Mouse (Mus musculus) testis, adult 2 months (tissue): ENCODE data around the gene Sh3rf1. TPM values are rescaled to one million over a fixed set of nuclear protein-coding genes. Genes with fewer than 3 reads are reported as not detected.

Source experiments
- H3K27ac ChIP-seq: fragments of 200-500 bp; 2 replicates; pipeline ENCODE4 v1.5.1; 2012; ENCODE audit warnings: low read depth, low read length; ENCODE audit not compliant: control insufficient read depth, insufficient read depth
- H3K27me3 ChIP-seq: fragments of 200-500 bp; 2 replicates; pipeline ENCODE4 v1.6.1; 2012; ENCODE audit warnings: mild to moderate bottlenecking, low read length, moderate library complexity; ENCODE audit not compliant: control insufficient read depth, insufficient read depth
- H3K36me3 ChIP-seq: fragments of 200-500 bp; 2 replicates; pipeline ENCODE4 v1.6.1; 2012; ENCODE audit warnings: mild to moderate bottlenecking, low read length; ENCODE audit not compliant: control insufficient read depth, insufficient read depth
- H3K4me1 ChIP-seq: fragments of 200-500 bp; 2 replicates; pipeline ENCODE4 v1.6.1; 2012; ENCODE audit warnings: low read length; ENCODE audit not compliant: control insufficient read depth, insufficient read depth
- H3K4me3 ChIP-seq: fragments of 200-500 bp; 2 replicates; pipeline ENCODE4 v1.5.1; 2012; ENCODE audit warnings: low read depth, mild to moderate bottlenecking, low read length, moderate library complexity, mixed read lengths; ENCODE audit not compliant: control insufficient read depth
- CTCF ChIP-seq: fragments of 200-500 bp; IDR thresholded peaks from 2 replicates; pipeline ENCODE4 v1.5.1; 2012; ENCODE audit warnings: low read depth, mild to moderate bottlenecking, inconsistent platforms, low read length, moderate library complexity; ENCODE audit not compliant: control insufficient read depth, insufficient read depth, insufficient replicate concordance
- POLR2A ChIP-seq: fragments of 200-500 bp; IDR thresholded peaks from 2 replicates; pipeline ENCODE4 v1.6.1; 2012; ENCODE audit warnings: low read depth, mild to moderate bottlenecking, inconsistent platforms, low read length, moderate library complexity; ENCODE audit not compliant: control insufficient read depth
- polyA plus RNA-seq: library from polyadenylated mRNA; depleted of rRNA; stranded (reverse); fragments of >200 nt; gene quantifications from 2 replicates; pipeline ENCODE4 v1.2.3, GENCODE M21; 2012; rRNA removed

The Sh3rf1 gene
- polyA plus RNA-seq, 1 experiment: 2.2 TPM

DNA sequence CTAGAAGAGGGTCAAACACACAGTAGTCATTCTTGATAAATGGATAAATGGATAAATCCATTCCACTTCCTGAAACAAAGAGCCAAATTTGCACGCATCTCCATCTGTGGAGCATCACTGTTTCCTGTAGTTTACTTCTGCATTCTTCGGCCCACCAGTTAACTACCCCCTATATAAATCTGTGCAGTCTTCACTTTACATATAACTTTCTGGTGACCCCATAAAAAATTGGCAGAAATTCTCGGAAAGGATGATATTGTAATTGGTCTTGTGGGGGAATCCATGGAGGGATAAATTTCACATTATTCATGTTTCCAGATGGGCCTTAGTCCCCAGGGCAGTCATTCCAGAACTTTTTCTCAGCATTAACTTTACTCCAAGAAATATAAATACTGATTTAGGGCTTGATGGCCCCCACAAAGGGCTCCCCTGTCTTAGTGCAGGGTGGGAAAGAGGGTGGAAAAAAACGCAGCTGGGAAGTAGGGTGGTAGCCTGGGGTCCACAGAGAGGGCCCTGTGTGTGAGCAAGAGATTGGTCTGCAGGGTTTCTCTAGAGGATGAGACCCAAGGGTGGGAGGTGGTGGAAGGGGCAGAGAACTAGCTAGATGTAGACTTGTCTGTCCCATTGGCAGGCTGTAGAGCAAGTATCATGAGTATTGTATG, 205.3 kb downstream of the Sh3rf1 start:
- no peak overlapping the region for H3K27ac ChIP-seq
- TF ChIP-seq CTCF (no peak), POLR2A (no peak)
- no peaks in the 10 kb centered on the region for H3K27me3 ChIP-seq
- H3K4me1 ChIP-seq: no peaks in the 10 kb centered on the region
- H3K36me3 ChIP-seq: no peaks in the 10 kb centered on the region
- H3K4me3 ChIP-seq: no peak overlapping the region; the same call in 1 of the 2 replicates

DNA sequence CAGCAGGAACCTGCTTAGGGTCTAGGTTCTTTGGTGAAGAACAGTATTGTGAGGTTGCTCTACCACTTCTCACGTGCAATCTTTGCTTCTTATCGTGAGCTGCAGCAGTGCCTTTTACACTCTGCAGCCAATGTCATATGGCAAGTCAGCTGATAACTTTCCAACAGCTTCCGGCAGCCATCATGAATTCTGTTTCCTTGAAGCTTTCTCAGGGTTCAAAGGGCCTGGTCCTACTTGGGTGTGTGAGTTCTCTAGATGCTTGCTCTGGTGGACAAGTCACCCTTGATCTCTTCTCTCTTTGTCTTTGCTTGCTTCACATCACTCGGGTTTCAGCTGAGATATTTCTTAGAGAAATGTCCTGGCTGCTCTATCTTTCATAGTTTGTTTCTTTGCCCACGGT, 211.8 kb downstream of the Sh3rf1 start:
- TF ChIP-seq POLR2A (no peak), CTCF (no peak)

DNA sequence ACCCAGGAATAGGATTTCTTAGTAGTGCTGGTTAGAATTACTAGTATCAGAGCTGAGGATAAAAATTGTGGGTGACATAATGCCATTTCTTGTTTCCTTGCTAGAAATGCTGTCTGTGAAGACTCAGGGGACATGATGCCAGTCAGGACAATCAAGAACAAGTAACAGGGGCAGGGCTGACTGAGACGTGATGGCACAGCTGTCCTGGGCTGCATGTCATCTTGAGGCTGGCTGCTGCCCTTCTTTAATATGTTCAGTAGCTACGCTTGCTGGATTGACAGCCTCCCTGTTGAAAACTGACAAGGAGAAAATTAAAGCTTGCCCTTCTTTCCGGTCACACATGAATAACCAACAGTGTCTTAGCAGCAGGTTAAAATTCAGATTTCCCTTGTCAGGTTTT, 212.5 kb downstream of the Sh3rf1 start:
- Histone ChIP-seq H3K4me1 (no peaks in the 10 kb centered on the region), H3K27ac (no peak overlapping the region), H3K36me3 (no peaks in the 10 kb centered on the region), H3K27me3 (no peaks in the 10 kb centered on the region), H3K4me3 (no peak overlapping the region)
- TF ChIP-seq POLR2A (no peak), CTCF (no peak)

More for the DNA sequence above, 211.8 kb downstream of the Sh3rf1 start:
- Histone ChIP-seq H3K4me3 (no peak overlapping the region), H3K27me3 (no peaks in the 10 kb centered on the region), H3K4me1 (no peaks in the 10 kb centered on the region), H3K27ac (no peak overlapping the region), H3K36me3 (no peaks in the 10 kb centered on the region)

DNA sequence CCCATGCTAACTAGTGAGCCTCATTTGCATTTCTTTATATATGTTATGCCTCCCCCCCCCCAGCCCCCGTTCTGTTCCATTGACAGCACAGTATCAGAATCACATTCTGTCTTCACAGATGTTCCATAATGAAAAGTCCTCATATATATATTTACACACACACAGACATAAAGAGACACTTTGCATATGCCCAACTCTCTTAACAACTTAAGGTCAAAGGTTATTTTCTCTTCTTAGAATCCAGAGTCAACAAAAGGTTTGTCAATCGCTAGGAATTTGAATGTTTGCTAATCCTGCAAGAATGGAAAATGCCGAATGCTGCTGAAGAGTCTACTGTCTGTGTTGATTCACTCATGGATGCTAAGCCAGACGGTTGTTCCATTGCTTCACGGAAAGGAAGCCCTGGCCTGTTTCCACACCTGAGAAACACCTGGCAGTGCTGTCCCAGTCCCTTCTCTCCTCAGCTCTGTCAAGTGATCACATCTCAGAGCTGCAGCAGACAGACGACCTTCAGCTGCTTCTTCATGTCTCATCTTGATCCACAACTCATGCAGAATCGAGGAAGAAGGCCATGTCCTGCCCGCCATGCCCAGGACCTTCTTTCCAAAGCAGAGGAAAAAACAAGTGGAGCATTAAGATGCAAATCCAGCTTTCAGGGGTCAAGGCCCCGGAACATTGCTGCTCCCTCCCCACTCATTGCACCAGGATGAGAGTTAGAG, 213.1 kb downstream of the Sh3rf1 start:
- TF ChIP-seq CTCF (no peak), POLR2A (no peak)
- Histone ChIP-seq H3K4me1 (no peaks in the 10 kb centered on the region), H3K36me3 (no peaks in the 10 kb centered on the region), H3K27me3 (no peaks in the 10 kb centered on the region), H3K4me3 (no peak overlapping the region), H3K27ac (no peak overlapping the region)

DNA sequence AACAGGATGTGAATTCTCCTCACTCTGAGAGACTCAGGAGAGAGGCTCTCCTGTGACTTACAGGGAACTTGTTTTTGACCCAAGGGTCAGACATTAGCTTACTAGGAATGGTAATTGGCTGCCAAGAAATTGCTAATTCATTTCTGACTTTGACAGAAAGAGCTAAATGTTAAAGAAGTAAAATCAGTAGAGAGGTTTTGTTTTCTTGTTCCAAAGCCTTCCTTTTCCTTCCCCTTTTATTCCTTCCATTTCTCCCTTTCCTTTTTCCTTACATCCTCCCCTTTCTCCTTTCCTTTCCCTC, 213.6 kb downstream of the Sh3rf1 start:
- H3K36me3 ChIP-seq: no peaks in the 10 kb centered on the region
- H3K4me3 ChIP-seq: no peak overlapping the region
- no peaks in the 10 kb centered on the region for H3K4me1 ChIP-seq
- no peak for TF ChIP-seq CTCF
- no peaks in the 10 kb centered on the region for H3K27me3 ChIP-seq
- H3K27ac ChIP-seq: no peak overlapping the region

DNA sequence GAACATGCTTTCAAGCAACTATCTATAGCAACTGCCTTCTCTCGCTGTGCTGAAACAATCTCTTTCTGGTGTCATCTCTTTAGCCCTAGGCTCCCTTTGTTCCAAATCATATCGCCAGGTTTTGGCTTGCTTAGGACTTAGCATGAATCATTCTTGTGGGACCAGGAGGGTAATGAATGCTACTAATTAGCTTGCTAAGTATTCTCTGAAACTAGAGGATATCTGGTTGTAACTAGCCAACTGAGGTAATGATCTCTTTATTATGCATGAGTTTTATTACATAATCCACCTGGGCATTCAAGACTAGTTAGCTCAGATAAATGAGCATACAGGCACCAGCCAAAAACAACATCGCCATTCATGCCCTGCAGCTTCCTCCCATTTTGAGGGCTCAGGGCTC, 219.3 kb downstream of the Sh3rf1 start:
- H3K27me3 ChIP-seq: no peaks in the 10 kb centered on the region
- no peak overlapping the region for H3K4me3 ChIP-seq
- no peak overlapping the region for H3K27ac ChIP-seq
- no peaks in the 10 kb centered on the region for H3K4me1 ChIP-seq
- TF ChIP-seq POLR2A (no peak), CTCF (no peak)
- H3K36me3 ChIP-seq: no peaks in the 10 kb centered on the region

DNA sequence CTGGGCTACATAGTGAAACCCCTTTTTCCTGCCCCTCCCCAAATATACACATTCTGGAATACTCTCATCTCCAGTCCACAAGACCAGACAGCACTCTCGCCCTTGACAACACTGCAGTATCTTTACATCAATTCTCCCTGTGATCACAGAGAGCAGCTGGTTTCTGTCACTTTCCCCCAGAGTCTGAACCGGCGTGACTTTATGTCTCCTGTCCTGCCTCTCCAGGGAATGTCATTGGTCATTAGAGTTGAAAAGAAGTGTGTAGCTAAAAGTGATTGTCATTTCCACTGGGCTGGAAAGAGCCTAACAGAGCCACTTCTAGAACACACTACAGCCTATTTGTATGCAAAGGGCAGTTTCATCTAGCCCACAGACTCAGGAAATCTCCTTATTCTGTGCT, 220.7 kb downstream of the Sh3rf1 start:
- Histone ChIP-seq H3K36me3 (no peaks in the 10 kb centered on the region), H3K27me3 (no peaks in the 10 kb centered on the region), H3K4me1 (no peaks in the 10 kb centered on the region), H3K27ac (no peak overlapping the region), H3K4me3 (no peak overlapping the region)
- no peak for TF ChIP-seq CTCF
- no peak for TF ChIP-seq POLR2A

Other genes with a start within 250 kb of the Sh3rf1 start
- gene Clcn3, start 240.6 kb upstream of the Sh3rf1 start, polyA plus RNA-seq: 13.2 and 15.6 TPM in 2 replicates
- 11.0 and 12.9 TPM in 2 replicates for gene Nek1, start 230.7 kb upstream of the Sh3rf1 start, polyA plus RNA-seq